Mouse (Mus musculus): ENCODE results near the gene Wwox. TPM values are rescaled to one million over a fixed set of nuclear protein-coding genes. Genes with fewer than 3 reads are reported as not detected.
A peak's percentile ranks its signal among the peaks of the same experiment; 100 is the strongest.

Wwox gene
- total and polyA plus RNA-seq, 3 experiments: 7.8 to 11.5 (median 9.1) TPM

- Histone ChIP-seq H3K9ac (ENCODE audit: insufficient read depth, low read depth) (no peak overlapping the region), H3K9me3 (replicated peaks; ENCODE audit: low read length) (peaks cover 3% of the 10 kb centered on the region), H3K27ac (ENCODE audit: insufficient read depth, low read depth) (no peak overlapping the region), H3K27me3 (replicated peaks) (no peaks in the 10 kb centered on the region), H3K79me2 (replicated peaks; ENCODE audit: control insufficient read depth, extremely low read depth, insufficient read depth, poor library complexity, severe bottlenecking) (no peaks in the 10 kb centered on the region), H3K4me2 (ENCODE audit: insufficient read depth, low read depth, poor library complexity, severe bottlenecking) (no peak overlapping the region), H3K36me3 (replicated peaks in 1 of 2; ENCODE audit: control insufficient read depth in 1 of 2, insufficient read depth in 1 of 2, low read length in 1 of 2) (no peaks in the 10 kb centered on the region), H3K4me3 (replicated peaks in 1 of 3; ENCODE audit: low read depth in 2 of 3, low read length in 2 of 3, poor library complexity in 1 of 3) (no peak overlapping the region), H3K4me1 (ENCODE audit: control insufficient read depth in 1 of 2, insufficient read depth in 2 of 2) (peaks cover 0 to 21% of the 10 kb centered on the region in 2 experiments; a peak in 2 of 4 replicates)
- dilution Hi-C loops (cut with MboI; ENCODE audit: extremely low pct_ligation_motif_present, extremely low pct_unique_long_range_greater_than_20kb, low sequenced_read_pairs): no loop called here
- in situ Hi-C loops (cut with MboI; ENCODE audit: low pct_ligation_motif_present, low pct_unique_long_range_greater_than_20kb, low sequenced_read_pairs): no loop called here
- TF ChIP-seq ZKSCAN1 (IDR thresholded peaks at IDR 0.05; ENCODE audit: borderline replicate concordance, low read depth, low read length): no peak
- TF ChIP-seq JUN (IDR thresholded peaks at IDR 0.05; ENCODE audit: insufficient read depth, low read depth, low read length): no peak
- TF ChIP-seq MAZ (IDR thresholded peaks at IDR 0.05; ENCODE audit: low read depth, low read length): no peak
- TF ChIP-seq MAX (IDR thresholded peaks at IDR 0.05; ENCODE audit: low read length): 0 out of 2 replicates have a peak, but pooled peaks have one; percentile 39
- no peak for TF ChIP-seq CHD1 (IDR thresholded peaks at IDR 0.05; ENCODE audit: low read depth, low read length)
- TF ChIP-seq EP300 (IDR thresholded peaks at IDR 0.05; ENCODE audit: low read length): no peak
- TF ChIP-seq JUND (conservative IDR thresholded peaks at IDR 0.05; ENCODE audit: low read depth, low read length): no peak
- TF ChIP-seq UBTF (IDR thresholded peaks at IDR 0.05; ENCODE audit: low read depth, low read length): no peak
- TF ChIP-seq TBP (conservative IDR thresholded peaks at IDR 0.05; ENCODE audit: low read depth, low read length): no peak
- TF ChIP-seq ETS1 (conservative IDR thresholded peaks at IDR 0.05; ENCODE audit: low read depth, low read length): 0 out of 2 replicates have a peak, but pooled peaks have one; percentile 24
- no peak for TF ChIP-seq MAFK (IDR thresholded peaks at IDR 0.05; ENCODE audit: insufficient replicate concordance, low read length)
- peak; percentile 79 for DNase-seq (ENCODE audit: extremely low read depth)
Observed at GRCm38 (mm10) chr8:115045746-115046145, 606.3 kb downstream of the Wwox start.

- Histone ChIP-seq H3K4me2 (ENCODE audit: insufficient read depth, low read depth, poor library complexity, severe bottlenecking) (no peak overlapping the region), H3K27ac (ENCODE audit: insufficient read depth, low read depth) (no peak overlapping the region), H3K4me3 (replicated peaks in 1 of 3; ENCODE audit: low read depth in 2 of 3, low read length in 2 of 3, poor library complexity in 1 of 3) (no peak overlapping the region), H3K36me3 (replicated peaks in 1 of 2; ENCODE audit: control insufficient read depth in 1 of 2, insufficient read depth in 1 of 2, low read length in 1 of 2) (no peaks in the 10 kb centered on the region), H3K27me3 (replicated peaks) (no peaks in the 10 kb centered on the region), H3K9ac (ENCODE audit: insufficient read depth, low read depth) (no peak overlapping the region), H3K79me2 (replicated peaks; ENCODE audit: control insufficient read depth, extremely low read depth, insufficient read depth, poor library complexity, severe bottlenecking) (no peaks in the 10 kb centered on the region), H3K4me1 (ENCODE audit: control insufficient read depth in 1 of 2, insufficient read depth in 2 of 2) (peaks cover 0 to 21% of the 10 kb centered on the region in 2 experiments; a peak in 2 of 4 replicates), H3K9me3 (replicated peaks; ENCODE audit: low read length) (peaks cover 3% of the 10 kb centered on the region)
- peak; percentile 17 for DNase-seq (ENCODE audit: extremely low read depth)
- TF ChIP-seq POLR2AphosphoS2 (IDR thresholded peaks at IDR 0.05; ENCODE audit: low read depth, low read length) (no peak), MAX (IDR thresholded peaks at IDR 0.05; ENCODE audit: low read length) (no peak), KAT2A (IDR thresholded peaks at IDR 0.05; ENCODE audit: insufficient replicate concordance, low read length) (no peak), ELF1 (IDR thresholded peaks at IDR 0.05; ENCODE audit: low read depth, low read length) (no peak), HCFC1 (IDR thresholded peaks at IDR 0.05; ENCODE audit: low read depth, low read length) (no peak), USF2 (conservative IDR thresholded peaks at IDR 0.05; ENCODE audit: low read depth, low read length) (no peak), CHD2 (IDR thresholded peaks at IDR 0.05; ENCODE audit: low read length) (no peak), ZC3H11A (IDR thresholded peaks at IDR 0.05; ENCODE audit: low read depth, low read length) (no peak), SIN3A (IDR thresholded peaks at IDR 0.05; ENCODE audit: low read length) (no peak), GABPA (IDR thresholded peaks at IDR 0.05; ENCODE audit: insufficient replicate concordance, low read depth, low read length) (no peak), PAX5 (IDR thresholded peaks at IDR 0.05; ENCODE audit: low read length) (no peak), MYC (IDR thresholded peaks at IDR 0.05; ENCODE audit: low read depth, low read length) (no peak), JUND (conservative IDR thresholded peaks at IDR 0.05; ENCODE audit: low read depth, low read length) (no peak), RCOR1 (conservative IDR thresholded peaks at IDR 0.05; ENCODE audit: low read depth, low read length) (no peak), EP300 (IDR thresholded peaks at IDR 0.05; ENCODE audit: low read length) (no peak), RAD21 (IDR thresholded peaks at IDR 0.05; ENCODE audit: low read depth, low read length) (no peak)
- in situ Hi-C loops (cut with MboI; ENCODE audit: low pct_ligation_motif_present, low pct_unique_long_range_greater_than_20kb, low sequenced_read_pairs) (no loop called here), dilution Hi-C loops (cut with MboI; ENCODE audit: extremely low pct_ligation_motif_present, extremely low pct_unique_long_range_greater_than_20kb, low sequenced_read_pairs) (no loop called here)
Observed at GRCm38 (mm10) chr8:115046496-115046895, 607.0 kb downstream of the Wwox start.
